26 mouse cellular contexts compared by ENCODE assay signal in the genomic region with DNA sequence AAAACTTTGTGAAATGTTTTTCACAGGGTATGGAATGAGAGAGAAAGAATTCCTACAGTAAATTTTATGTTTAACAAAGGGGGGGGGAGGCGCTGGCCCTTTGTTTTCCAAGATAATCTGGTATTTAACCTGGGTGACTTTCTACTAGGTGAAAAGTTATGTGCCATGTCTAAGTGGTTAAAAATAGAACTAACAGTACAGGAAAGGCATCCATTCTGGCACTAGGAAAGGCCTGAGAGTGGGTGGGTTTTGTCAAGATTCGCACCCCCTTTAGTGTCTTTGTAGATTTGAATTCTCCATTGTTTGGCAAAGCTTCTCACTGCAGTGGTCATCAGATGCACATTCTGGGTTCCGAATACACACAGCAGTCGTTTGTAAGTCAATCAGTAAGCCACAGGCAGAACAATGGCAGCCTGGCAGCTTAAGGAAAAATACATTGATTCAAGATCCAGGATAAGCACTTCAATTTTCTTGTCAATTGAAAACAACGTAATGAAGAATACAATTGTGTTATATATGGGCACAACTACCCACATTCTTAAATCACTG. TPM values are rescaled to one million over a fixed set of nuclear protein-coding genes. Genes with fewer than 3 reads are reported as not detected.
"Had no signal": no experiment of that assay in that cellular context is flagged by ENCODE, and none has a peak within 500 bp of the region (broad histone marks: within the 10 kb centered on the region; RNA-seq: fewer than 3 reads in every experiment).

No protein-coding gene starts in this region.

- H3K4me2 ChIP-seq: limb, embryonic 13.5 days; liver, embryonic 12.5 days; liver, embryonic 15.5 days; lung, embryonic 15.5 days; midbrain, embryonic 11.5 days had no signal

- DNase-seq: kidney, postnatal 25 days; layer of hippocampus, adult 9-11 months; liver; lung, adult 18-20 months; lung, postnatal 10 days; lung, postnatal 36 days; midbrain, embryonic 14.5 days; thymus, adult 18-20 months; thymus, postnatal 36 days had no signal

- H3K27me3 ChIP-seq: limb, embryonic 13.5 days; liver, embryonic 12.5 days; liver, embryonic 15.5 days; lung, embryonic 15.5 days had no signal

- H3K4me3 ChIP-seq: layer of hippocampus, adult 2 months; limb, embryonic 10.5 days; limb, embryonic 13.5 days; liver, embryonic 12.5 days; liver, embryonic 15.5 days; lung, embryonic 15.5 days; megakaryocyte, embryonic 14.5 days had no signal

- H3K9me3 ChIP-seq: limb, embryonic 10.5 days; limb, embryonic 13.5 days; liver, embryonic 12.5 days; liver, embryonic 15.5 days; lung, embryonic 15.5 days; megakaryocyte, embryonic 14.5 days had no signal

- H3K9ac ChIP-seq: limb, embryonic 13.5 days; liver, embryonic 12.5 days; liver, embryonic 15.5 days; lung, embryonic 15.5 days had no signal

- H3K27ac ChIP-seq: kidney, postnatal 0 days; layer of hippocampus, adult 2 months; limb, embryonic 10.5 days; limb, embryonic 13.5 days; liver, embryonic 12.5 days; liver, embryonic 15.5 days; lung, embryonic 15.5 days had no signal

- H3K36me3 ChIP-seq: limb, embryonic 10.5 days; limb, embryonic 13.5 days; liver, embryonic 12.5 days; liver, embryonic 15.5 days; lung, embryonic 15.5 days had no signal

- ATAC-seq: liver, embryonic 12.5 days had no signal

- H3K4me1 ChIP-seq: limb, embryonic 10.5 days; limb, embryonic 13.5 days; liver, embryonic 12.5 days; liver, embryonic 15.5 days; lung, embryonic 15.5 days; megakaryocyte, embryonic 14.5 days had no signal

RNA-seq across cellular contexts. Expression of gene G6pc2, which starts 11.1 kb away (rescaled TPM):
- total RNA-seq: layer of hippocampus, adult 2 months; layer of hippocampus, postnatal 25 days; left cerebral cortex, adult 18-20 months; left cerebral cortex, postnatal 25 days; midbrain, postnatal 0 days had no signal
- polyA plus RNA-seq: large intestine, adult 2 months; limb, embryonic 13.5 days; liver, embryonic 12.5 days; liver, embryonic 15.5 days; lung, embryonic 15.5 days; midbrain, embryonic 11.5 days; neural tube, embryonic 11.5 days; small intestine, adult 2 months; spleen, adult 2 months had no signal
